Mouse (Mus musculus) megakaryocyte, embryonic 14.5 days (primary cell): ENCODE measurements at regions not wholly inside any gene's neighbourhood (a gene's known extent, or its start where the extent isn't known, plus 50 kb on each side); places are given as distances from the start of the nearest gene placed in this dataset.

Experiments
- FLI1 ChIP-seq: IDR thresholded peaks from 2 replicates; pipeline ENCODE4 v1.6.1; 2012; ENCODE audit warnings: low read length, inconsistent platforms, mixed read lengths
- GATA1 ChIP-seq: IDR thresholded peaks from 3 replicates; pipeline ENCODE4 v1.6.1; 2012; ENCODE audit warnings: mixed read lengths, low read length, inconsistent platforms, borderline replicate concordance

DNA sequence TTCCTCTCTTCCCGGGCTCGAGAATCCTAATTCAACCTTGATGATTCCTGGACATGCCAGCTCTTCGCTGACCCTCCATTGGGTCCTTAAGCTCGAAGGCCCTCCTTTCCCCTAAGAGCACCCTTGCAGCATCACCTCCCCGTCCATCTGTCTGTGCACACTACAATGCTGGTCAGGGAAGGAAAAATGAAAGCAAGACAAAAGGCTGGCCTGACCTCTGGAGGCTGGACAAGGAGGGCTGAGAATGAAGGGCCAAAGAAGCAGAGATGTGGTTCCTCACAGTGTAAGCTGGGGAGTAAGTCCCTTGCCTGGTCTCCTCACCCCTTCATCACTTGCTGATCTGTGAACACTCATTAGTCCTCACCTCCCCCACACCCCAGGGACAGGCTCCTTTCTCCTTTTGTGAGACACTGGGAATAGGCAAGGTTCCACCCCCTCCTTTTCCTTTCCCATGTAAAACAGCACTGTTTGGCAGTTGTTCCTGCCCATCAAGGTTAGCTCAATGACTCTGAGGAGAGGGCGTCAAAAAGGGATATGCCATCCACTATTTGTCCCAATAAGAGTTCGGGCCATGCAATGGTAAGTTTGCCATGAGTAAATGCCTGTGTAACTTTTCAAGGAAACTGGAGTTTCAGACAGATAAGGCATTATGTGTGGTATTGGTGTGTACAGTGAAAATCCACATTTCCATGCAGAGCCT lies 332.3 kb downstream of the Diras2 start:
- TF ChIP-seq GATA1 (no peak), FLI1 (no peak)
